Mouse (Mus musculus): ENCODE measurements around the gene Pitpnb. TPM values are rescaled to one million over a fixed set of nuclear protein-coding genes. Genes with fewer than 3 reads are reported as not detected.

Pitpnb gene
- polyA plus RNA-seq, 1 experiment: 25.4 TPM

DNA sequence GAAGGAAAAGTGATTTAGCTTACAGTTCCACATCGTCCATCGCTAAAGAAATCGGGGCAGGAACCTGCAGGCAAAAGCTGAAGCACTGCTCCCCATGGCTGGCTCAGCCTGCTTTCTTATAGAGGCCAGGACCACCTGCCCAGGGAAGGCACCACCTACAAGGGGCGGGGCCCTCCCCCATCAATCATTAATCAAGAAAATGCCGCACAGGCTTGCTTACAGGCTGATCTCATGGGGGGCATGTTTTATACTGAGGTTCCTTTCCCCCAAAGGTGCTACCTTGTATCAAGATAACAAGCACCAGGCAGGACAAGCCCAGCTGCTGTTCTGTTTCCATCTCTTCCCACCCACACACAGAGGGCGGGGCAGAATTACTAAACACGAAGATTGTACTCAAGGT, 31.9 kb upstream of the Pitpnb start:
- no peak for TF ChIP-seq CTCF (IDR thresholded peaks at IDR 0.05; ENCODE audit: control insufficient read depth, insufficient read depth, insufficient replicate concordance, low read depth, low read length)
- no peaks in the 10 kb centered on the region for H3K36me3 ChIP-seq (ENCODE audit: control insufficient read depth, insufficient read depth, low read length)
- no peaks in the 10 kb centered on the region for H3K27me3 ChIP-seq (ENCODE audit: control insufficient read depth, insufficient read depth, low read length)
- no peak overlapping the region for H3K27ac ChIP-seq (ENCODE audit: control insufficient read depth, insufficient read depth, low read depth, low read length)
- H3K4me1 ChIP-seq (ENCODE audit: control insufficient read depth, insufficient read depth, low read length): peaks cover 2% of the 10 kb centered on the region
- H3K4me3 ChIP-seq (ENCODE audit: control insufficient read depth, low read depth, low read length): no peak overlapping the region

DNA sequence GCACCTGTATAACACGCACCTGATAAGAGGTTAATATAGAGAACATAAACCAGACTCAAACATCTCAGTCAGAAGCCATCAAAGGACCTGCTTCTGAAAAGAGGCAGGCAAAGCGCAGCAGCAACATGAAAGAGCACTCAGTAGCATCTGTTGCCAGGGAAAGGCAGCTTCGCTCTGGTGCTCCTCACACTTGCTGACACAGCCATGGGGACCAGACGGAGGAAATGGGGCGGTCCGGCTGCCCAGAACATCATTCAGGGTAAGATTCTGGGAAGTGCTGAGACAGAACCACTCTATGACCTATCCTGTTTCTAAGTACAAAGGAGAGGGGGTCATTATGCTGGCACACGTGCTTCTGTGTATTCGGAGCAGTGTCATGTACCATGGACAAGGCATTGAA, 29.8 kb upstream of the Pitpnb start:
- TF ChIP-seq CTCF (IDR thresholded peaks at IDR 0.05; ENCODE audit: control insufficient read depth, insufficient read depth, insufficient replicate concordance, low read depth, low read length) (no peak), POLR2A (IDR thresholded peaks at IDR 0.05; ENCODE audit: control insufficient read depth, low read depth, low read length) (no peak)
- H3K27me3 ChIP-seq (ENCODE audit: control insufficient read depth, insufficient read depth, low read length): no peaks in the 10 kb centered on the region
- peaks cover 2% of the 10 kb centered on the region for H3K4me1 ChIP-seq (ENCODE audit: control insufficient read depth, insufficient read depth, low read length)
- H3K4me3 ChIP-seq (ENCODE audit: control insufficient read depth, low read depth, low read length): no peak overlapping the region
- no peaks in the 10 kb centered on the region for H3K36me3 ChIP-seq (ENCODE audit: control insufficient read depth, insufficient read depth, low read length)
- no peak overlapping the region for H3K27ac ChIP-seq (ENCODE audit: control insufficient read depth, insufficient read depth, low read depth, low read length)

DNA sequence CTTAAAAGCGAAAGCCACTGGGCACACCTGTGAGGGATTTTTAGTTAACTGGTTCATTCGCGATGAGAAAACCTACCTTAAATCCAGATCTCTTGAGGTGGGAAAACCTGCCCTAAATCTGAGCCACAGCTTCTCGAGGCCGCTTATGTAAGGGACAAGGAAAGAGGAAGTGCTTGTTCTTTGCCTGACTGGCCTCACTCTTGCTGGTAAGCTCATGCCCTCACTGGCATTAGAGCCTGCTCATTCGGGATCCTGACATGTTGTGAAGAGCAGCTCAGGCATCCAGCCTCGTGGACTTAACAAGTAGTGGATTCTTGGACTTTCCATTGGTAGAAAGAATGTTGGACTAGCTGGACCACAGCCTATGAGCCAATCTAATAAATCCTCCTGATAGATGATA, 28.8 kb upstream of the Pitpnb start:
- Histone ChIP-seq H3K36me3 (ENCODE audit: control insufficient read depth, insufficient read depth, low read length) (no peaks in the 10 kb centered on the region), H3K4me1 (ENCODE audit: control insufficient read depth, insufficient read depth, low read length) (peaks cover 2% of the 10 kb centered on the region), H3K4me3 (ENCODE audit: control insufficient read depth, low read depth, low read length) (no peak overlapping the region), H3K27me3 (ENCODE audit: control insufficient read depth, insufficient read depth, low read length) (no peaks in the 10 kb centered on the region), H3K27ac (ENCODE audit: control insufficient read depth, insufficient read depth, low read depth, low read length) (no peak overlapping the region)
- TF ChIP-seq POLR2A (IDR thresholded peaks at IDR 0.05; ENCODE audit: control insufficient read depth, low read depth, low read length): no peak
- TF ChIP-seq CTCF (IDR thresholded peaks at IDR 0.05; ENCODE audit: control insufficient read depth, insufficient read depth, insufficient replicate concordance, low read depth, low read length): no peak

DNA sequence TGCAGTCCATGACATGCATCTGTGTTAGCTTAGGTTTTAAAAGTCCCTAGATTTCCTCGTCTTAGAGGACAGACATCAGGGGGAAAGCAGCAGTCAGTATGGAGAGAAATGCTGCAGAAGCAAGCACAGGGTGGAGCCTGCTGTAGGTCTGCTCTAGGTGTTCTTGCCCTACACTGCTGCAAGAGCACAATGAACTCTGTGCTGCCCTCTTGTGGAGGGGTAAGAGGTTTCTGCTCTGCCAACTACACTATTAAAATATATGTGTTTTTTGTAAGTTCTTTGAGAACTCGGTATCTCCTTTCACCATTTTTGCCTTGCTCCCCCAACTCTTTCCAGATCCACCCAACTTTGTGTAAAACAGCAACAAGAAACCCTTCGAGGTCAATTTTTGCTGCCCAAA, 25.8 kb upstream of the Pitpnb start:
- Histone ChIP-seq H3K36me3 (ENCODE audit: control insufficient read depth, insufficient read depth, low read length) (no peaks in the 10 kb centered on the region), H3K4me1 (ENCODE audit: control insufficient read depth, insufficient read depth, low read length) (no peaks in the 10 kb centered on the region; the same call in 1 of the 2 replicates)
- TF ChIP-seq POLR2A (IDR thresholded peaks at IDR 0.05; ENCODE audit: control insufficient read depth, low read depth, low read length): no peak
- TF ChIP-seq CTCF (IDR thresholded peaks at IDR 0.05; ENCODE audit: control insufficient read depth, insufficient read depth, insufficient replicate concordance, low read depth, low read length): no peak

DNA sequence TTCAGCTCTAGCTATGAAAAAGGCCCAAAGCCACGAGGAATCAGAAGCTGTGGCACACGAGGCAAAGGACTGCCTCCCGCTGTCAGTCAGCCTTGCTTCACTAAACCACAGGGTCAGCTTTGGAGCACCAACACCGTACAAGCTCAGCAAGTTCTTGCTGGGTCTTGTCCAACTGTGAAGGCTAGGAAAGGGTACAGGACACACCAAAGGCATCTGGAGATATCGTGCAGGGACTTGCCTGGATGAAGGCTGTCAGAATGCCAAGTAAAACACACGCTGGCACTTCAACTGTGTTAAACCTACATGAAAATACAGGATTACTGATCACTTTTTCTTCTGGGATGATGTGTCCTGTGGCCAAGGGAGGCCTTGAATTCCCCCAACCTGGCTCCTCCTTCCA, 20.4 kb upstream of the Pitpnb start:
- no peak for TF ChIP-seq POLR2A (IDR thresholded peaks at IDR 0.05; ENCODE audit: control insufficient read depth, low read depth, low read length)
- no peak for TF ChIP-seq CTCF (IDR thresholded peaks at IDR 0.05; ENCODE audit: control insufficient read depth, insufficient read depth, insufficient replicate concordance, low read depth, low read length)
- no peak overlapping the region for H3K27ac ChIP-seq (ENCODE audit: control insufficient read depth, insufficient read depth, low read depth, low read length)
- no peak overlapping the region for H3K4me3 ChIP-seq (ENCODE audit: control insufficient read depth, low read depth, low read length)
- H3K4me1 ChIP-seq (ENCODE audit: control insufficient read depth, insufficient read depth, low read length): no peaks in the 10 kb centered on the region; the same call in 1 of the 2 replicates
- no peaks in the 10 kb centered on the region for H3K36me3 ChIP-seq (ENCODE audit: control insufficient read depth, insufficient read depth, low read length)
- no peaks in the 10 kb centered on the region for H3K27me3 ChIP-seq (ENCODE audit: control insufficient read depth, insufficient read depth, low read length)

More for the DNA sequence above, 25.8 kb upstream of the Pitpnb start:
- Histone ChIP-seq H3K27ac (ENCODE audit: control insufficient read depth, insufficient read depth, low read depth, low read length) (no peak overlapping the region), H3K27me3 (ENCODE audit: control insufficient read depth, insufficient read depth, low read length) (no peaks in the 10 kb centered on the region), H3K4me3 (ENCODE audit: control insufficient read depth, low read depth, low read length) (no peak overlapping the region)

DNA sequence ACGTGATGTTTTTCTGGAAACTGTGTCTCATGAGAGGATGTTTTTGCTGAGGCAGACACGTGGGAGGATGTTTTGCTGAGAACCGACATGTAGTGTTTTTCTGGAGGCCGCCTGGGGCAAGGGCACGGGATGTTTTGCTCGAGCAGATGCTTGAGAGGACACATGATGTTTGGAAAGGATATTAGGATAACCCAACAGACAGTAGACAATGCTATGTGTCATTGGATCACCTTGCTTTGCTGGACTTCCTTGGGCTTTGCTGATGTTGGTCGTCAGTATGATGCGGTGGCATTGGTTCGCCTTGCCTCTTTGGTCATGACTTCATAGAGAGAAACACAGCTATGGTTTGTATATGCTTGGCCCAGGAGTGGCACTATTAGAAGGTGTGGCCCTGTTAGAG, 16.7 kb upstream of the Pitpnb start:
- no peak for TF ChIP-seq CTCF (IDR thresholded peaks at IDR 0.05; ENCODE audit: control insufficient read depth, insufficient read depth, insufficient replicate concordance, low read depth, low read length)
- TF ChIP-seq POLR2A (IDR thresholded peaks at IDR 0.05; ENCODE audit: control insufficient read depth, low read depth, low read length): no peak
- Histone ChIP-seq H3K4me3 (ENCODE audit: control insufficient read depth, low read depth, low read length) (no peak overlapping the region), H3K27me3 (ENCODE audit: control insufficient read depth, insufficient read depth, low read length) (no peaks in the 10 kb centered on the region), H3K27ac (ENCODE audit: control insufficient read depth, insufficient read depth, low read depth, low read length) (no peak overlapping the region), H3K4me1 (ENCODE audit: control insufficient read depth, insufficient read depth, low read length) (no peaks in the 10 kb centered on the region), H3K36me3 (ENCODE audit: control insufficient read depth, insufficient read depth, low read length) (no peaks in the 10 kb centered on the region)

DNA sequence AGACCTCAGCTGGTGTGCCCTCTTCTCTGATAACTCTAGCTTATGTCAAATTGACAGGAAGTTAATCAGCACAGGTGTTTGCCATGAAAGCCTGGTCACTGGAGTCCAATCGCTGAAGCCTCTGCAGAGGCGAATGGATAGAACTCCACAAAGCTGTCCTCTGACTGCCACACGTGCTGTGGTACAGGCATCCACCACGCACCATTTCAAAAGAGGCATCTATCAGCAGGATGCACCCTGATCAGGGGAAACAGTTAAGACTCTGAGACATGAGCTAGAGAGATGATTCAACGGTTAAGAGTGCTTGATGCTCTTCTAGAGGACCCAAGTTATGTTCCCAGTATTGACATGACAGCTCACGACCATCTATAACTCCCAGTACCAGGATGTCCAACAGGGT, 15.5 kb upstream of the Pitpnb start:
- no peaks in the 10 kb centered on the region for H3K27me3 ChIP-seq (ENCODE audit: control insufficient read depth, insufficient read depth, low read length)

DNA sequence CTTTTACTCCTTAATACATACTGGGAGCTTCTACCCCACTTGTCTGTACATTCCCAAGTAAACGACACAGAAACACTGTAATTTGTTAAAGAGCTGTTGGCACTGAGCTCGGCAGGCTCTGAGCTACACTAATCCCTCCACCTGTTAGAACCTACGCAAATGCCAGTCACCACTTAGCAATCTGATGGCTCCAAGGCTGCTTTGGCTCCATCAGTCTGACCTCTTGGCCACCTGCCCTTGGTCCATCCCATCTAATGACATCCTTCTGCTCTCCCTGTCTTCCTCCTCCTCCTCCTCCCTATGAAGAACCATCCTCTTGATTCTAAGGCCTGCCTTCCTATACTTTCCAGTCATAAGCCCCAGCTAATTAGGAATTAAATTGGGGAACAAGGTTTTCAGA, 13.0 kb upstream of the Pitpnb start:
- no peak for TF ChIP-seq CTCF (IDR thresholded peaks at IDR 0.05; ENCODE audit: control insufficient read depth, insufficient read depth, insufficient replicate concordance, low read depth, low read length)
- TF ChIP-seq POLR2A (IDR thresholded peaks at IDR 0.05; ENCODE audit: control insufficient read depth, low read depth, low read length): no peak
- no peak overlapping the region for H3K27ac ChIP-seq (ENCODE audit: control insufficient read depth, insufficient read depth, low read depth, low read length)
- no peak overlapping the region for H3K4me3 ChIP-seq (ENCODE audit: control insufficient read depth, low read depth, low read length)
- no peaks in the 10 kb centered on the region for H3K36me3 ChIP-seq (ENCODE audit: control insufficient read depth, insufficient read depth, low read length)
- H3K4me1 ChIP-seq (ENCODE audit: control insufficient read depth, insufficient read depth, low read length): no peaks in the 10 kb centered on the region
- no peaks in the 10 kb centered on the region for H3K27me3 ChIP-seq (ENCODE audit: control insufficient read depth, insufficient read depth, low read length)

More for the DNA sequence above, 15.5 kb upstream of the Pitpnb start:
- Histone ChIP-seq H3K4me1 (ENCODE audit: control insufficient read depth, insufficient read depth, low read length) (no peaks in the 10 kb centered on the region), H3K4me3 (ENCODE audit: control insufficient read depth, low read depth, low read length) (no peak overlapping the region), H3K27ac (ENCODE audit: control insufficient read depth, insufficient read depth, low read depth, low read length) (no peak overlapping the region), H3K36me3 (ENCODE audit: control insufficient read depth, insufficient read depth, low read length) (no peaks in the 10 kb centered on the region)
- TF ChIP-seq CTCF (IDR thresholded peaks at IDR 0.05; ENCODE audit: control insufficient read depth, insufficient read depth, insufficient replicate concordance, low read depth, low read length): no peak
- TF ChIP-seq POLR2A (IDR thresholded peaks at IDR 0.05; ENCODE audit: control insufficient read depth, low read depth, low read length): no peak
